Mouse (Mus musculus): ENCODE data around the gene Ypel1. TPM values are rescaled to one million over a fixed set of nuclear protein-coding genes. Genes with fewer than 3 reads are reported as not detected.
A peak's percentile ranks its signal among the peaks of the same experiment; 100 is the strongest.

The Ypel1 gene
- total and polyA plus RNA-seq, 2 experiments from 2014 or later = 76.7 to 131 TPM

DNA sequence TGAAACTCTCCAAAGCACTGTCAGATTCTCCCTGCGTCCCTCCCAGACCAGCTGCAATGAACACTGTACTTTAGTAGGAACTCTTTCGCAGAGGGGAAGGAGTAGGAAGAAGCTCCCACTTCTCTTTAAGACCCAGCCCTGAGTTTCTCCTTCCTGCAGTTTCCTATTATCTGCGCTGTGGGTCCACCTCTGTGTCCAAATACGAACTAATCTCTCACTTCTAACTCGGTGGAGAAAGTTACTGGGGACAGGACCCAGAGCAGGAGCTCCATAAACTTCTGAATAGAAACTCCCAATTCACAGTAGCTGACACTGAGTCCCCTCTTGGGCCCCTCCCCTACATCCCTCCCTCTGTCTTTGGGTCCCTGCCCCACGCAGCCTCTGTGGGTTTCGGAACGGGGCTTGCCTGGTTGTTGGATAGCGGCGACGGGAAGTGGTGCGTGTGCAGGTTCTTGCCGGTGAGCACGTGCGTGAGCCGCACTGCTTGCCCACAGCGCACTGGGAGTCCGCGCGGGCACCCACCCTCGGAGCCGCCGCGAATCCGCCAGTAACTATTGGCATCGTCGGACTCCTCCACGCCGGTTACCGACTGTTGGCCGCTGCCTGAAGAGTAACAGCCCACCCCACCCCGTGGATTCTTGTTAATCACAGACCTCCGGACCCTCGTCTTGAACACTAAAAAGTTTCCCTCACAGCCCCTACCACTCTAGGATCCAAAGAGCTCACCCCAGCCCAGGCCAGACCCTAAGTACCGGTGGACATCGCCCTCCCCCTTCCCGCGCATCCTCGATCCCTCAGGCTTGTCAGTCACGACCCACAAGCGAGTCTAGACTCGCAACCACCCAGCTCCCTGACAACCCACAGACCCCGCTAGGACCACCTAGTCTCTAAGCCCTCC lies 61.9 kb downstream of the Ypel1 start:
- Histone ChIP-seq H3K27me3 (ENCODE audit: insufficient read depth, low read length) (no peaks in the 10 kb centered on the region), H3K4me3 (ENCODE audit: low read depth, low read length) (peak overlapping the region; percentile 80), H3K4me1 (ENCODE audit: insufficient read depth) (no peaks in the 10 kb centered on the region), H3K27ac (ENCODE audit: low read depth, low read length) (no peak overlapping the region), H3K36me3 (ENCODE audit: insufficient read depth) (no peaks in the 10 kb centered on the region), H3K4me2 (ENCODE audit: low read depth) (peak overlapping the region; percentile 97), H3K9me3 (ENCODE audit: low read length) (no peaks in the 10 kb centered on the region), H3K9ac (peak overlapping the region; percentile 59)
- ATAC-seq (no peak), DNase-seq (no peak)
- TF ChIP-seq CTCF (IDR thresholded peaks at IDR 0.05; ENCODE audit: low read depth) = no peak
- 5% methylated on average over 43 of the region's 43 CpGs for WGBS

- TF ChIP-seq CTCF (IDR thresholded peaks at IDR 0.05; ENCODE audit: low read depth) = peak; percentile 61
- H3K9me3 ChIP-seq (ENCODE audit: low read length) = no peaks in the 10 kb centered on the region
- H3K36me3 ChIP-seq (ENCODE audit: insufficient read depth) = no peaks in the 10 kb centered on the region
- peak within 1 kb of the TSS; percentile 59 for H3K9ac ChIP-seq
- 2% methylated on average over 47 of the region's 47 CpGs for WGBS
- H3K4me3 ChIP-seq (ENCODE audit: low read depth, low read length) = peak within 1 kb of the TSS; percentile 80
- peak within 1 kb of the TSS; percentile 97 for H3K4me2 ChIP-seq (ENCODE audit: low read depth)
- peak; percentile 96 for DNase-seq
- no peak within 1 kb of the TSS for H3K27ac ChIP-seq (ENCODE audit: low read depth, low read length)
- ATAC-seq = peak; percentile 99
- H3K4me1 ChIP-seq (ENCODE audit: insufficient read depth) = no peaks in the 10 kb centered on the region
- no peaks in the 10 kb centered on the region for H3K27me3 ChIP-seq (ENCODE audit: insufficient read depth, low read length)
Observed at GRCm38 (mm10) chr16:17132089-17132905, 62.8 kb downstream of the Ypel1 start, which contains the start of gene Sdf2l1. Gene Sdf2l1 (minus strand): TSS chr16:17132383.

- TF ChIP-seq CTCF (IDR thresholded peaks at IDR 0.05; ENCODE audit: low read depth) = no peak
- Histone ChIP-seq H3K36me3 (ENCODE audit: insufficient read depth) (no peaks in the 10 kb centered on the region), H3K9me3 (ENCODE audit: low read length) (no peaks in the 10 kb centered on the region), H3K27ac (ENCODE audit: low read depth, low read length) (no peak overlapping the region), H3K4me3 (ENCODE audit: low read depth, low read length) (peak overlapping the region; percentile 80), H3K9ac (no peak overlapping the region), H3K27me3 (ENCODE audit: insufficient read depth, low read length) (no peaks in the 10 kb centered on the region), H3K4me2 (ENCODE audit: low read depth) (peak overlapping the region; percentile 97), H3K4me1 (ENCODE audit: insufficient read depth) (no peaks in the 10 kb centered on the region)
- no peak for ATAC-seq
- no peak for DNase-seq
- 26% methylated on average over 7 of the region's 7 CpGs for WGBS
Observed at GRCm38 (mm10) chr16:17132906-17133200, 63.4 kb downstream of the Ypel1 start.

MicroRNAs encoded within 50 kb of the gene (microRNA counts, 519-probe panel; counts per million panel counts)
- 5,108 counts per million, percentile 67 among the panel's probes with 10 or more counts for microRNA mmu-miR-130b
- microRNA mmu-miR-301b = 2,089 counts per million, percentile 17 among the panel's probes with 10 or more counts

Small RNA genes within 50 kb of the gene (microRNA-seq; reads per million reads assigned to microRNA genes)
- gene Mir130b (2,182 to 3,131 reads per million in 2 experiments), gene Mir301b (74.1 to 78.8 reads per million in 2 experiments)

Other genes with a start within 250 kb of the Ypel1 start
- 19.2 and 27.4 TPM in 2 replicates for gene Spag6l, start 240.2 kb upstream of the Ypel1 start, total RNA-seq (2014; rRNA removed)
- 15.5 and 20.5 TPM in 2 replicates for gene Spag6l, start 240.2 kb upstream of the Ypel1 start, polyA plus RNA-seq (2015; fragmentation: Nextera tagmentation; extraction: Ambion mirVana)
- not detected in 2 replicates for gene Igll1, start 205.7 kb upstream of the Ypel1 start, total RNA-seq (2014; rRNA removed)
- gene Igll1, start 205.7 kb upstream of the Ypel1 start, polyA plus RNA-seq (2015; fragmentation: Nextera tagmentation; extraction: Ambion mirVana) = not detected in 2 replicates
- 74.3 and 88.6 TPM in 2 replicates for gene Top3b, start 199.0 kb upstream of the Ypel1 start, total RNA-seq (2014; rRNA removed)
- 41.1 and 52.5 TPM in 2 replicates for gene Top3b, start 199.0 kb upstream of the Ypel1 start, polyA plus RNA-seq (2015; fragmentation: Nextera tagmentation; extraction: Ambion mirVana)
- gene Vpreb1, start 198.9 kb upstream of the Ypel1 start, total RNA-seq (2014; rRNA removed) = 0.95 and 6.2 TPM in 2 replicates
- gene Vpreb1, start 198.9 kb upstream of the Ypel1 start, polyA plus RNA-seq (2015; fragmentation: Nextera tagmentation; extraction: Ambion mirVana) = 0.83 and 0.97 TPM in 2 replicates
- 26.8 and 34.7 TPM in 2 replicates for gene Ppm1f, start 173.2 kb upstream of the Ypel1 start, total RNA-seq (2014; rRNA removed)
- gene Ppm1f, start 173.2 kb upstream of the Ypel1 start, polyA plus RNA-seq (2015; fragmentation: Nextera tagmentation; extraction: Ambion mirVana) = 7.9 and 12.1 TPM in 2 replicates
- gene Mapk1, start 86.3 kb upstream of the Ypel1 start, total RNA-seq (2014; rRNA removed) = 189 and 231 TPM in 2 replicates
- gene Mapk1, start 86.3 kb upstream of the Ypel1 start, polyA plus RNA-seq (2015; fragmentation: Nextera tagmentation; extraction: Ambion mirVana) = 165 and 207 TPM in 2 replicates
- gene Ppil2, start 41.6 kb downstream of the Ypel1 start, total RNA-seq (2014; rRNA removed) = 100 and 104 TPM in 2 replicates
- 99.3 and 111 TPM in 2 replicates for gene Ppil2, start 41.6 kb downstream of the Ypel1 start, polyA plus RNA-seq (2015; fragmentation: Nextera tagmentation; extraction: Ambion mirVana)
- 3.8 and 5.4 TPM in 2 replicates for gene 2610318N02Rik, start 55.5 kb downstream of the Ypel1 start, total RNA-seq (2014; rRNA removed)
- gene 2610318N02Rik, start 55.5 kb downstream of the Ypel1 start, polyA plus RNA-seq (2015; fragmentation: Nextera tagmentation; extraction: Ambion mirVana) = 10.1 and 10.6 TPM in 2 replicates
- 13.5 and 19.2 TPM in 2 replicates for gene Sdf2l1, start 62.7 kb downstream of the Ypel1 start, total RNA-seq (2014; rRNA removed)
- 16.2 and 19.9 TPM in 2 replicates for gene Sdf2l1, start 62.7 kb downstream of the Ypel1 start, polyA plus RNA-seq (2015; fragmentation: Nextera tagmentation; extraction: Ambion mirVana)
- gene Ydjc, start 74.9 kb downstream of the Ypel1 start, total RNA-seq (2014; rRNA removed) = 57.4 and 73.2 TPM in 2 replicates
- 44.7 and 45.0 TPM in 2 replicates for gene Ydjc, start 74.9 kb downstream of the Ypel1 start, polyA plus RNA-seq (2015; fragmentation: Nextera tagmentation; extraction: Ambion mirVana)
- 5.5 and 6.2 TPM in 2 replicates for gene Ccdc116, start 77.5 kb downstream of the Ypel1 start, total RNA-seq (2014; rRNA removed)
- gene Ccdc116, start 77.5 kb downstream of the Ypel1 start, polyA plus RNA-seq (2015; fragmentation: Nextera tagmentation; extraction: Ambion mirVana) = 2.5 and 4.1 TPM in 2 replicates
- gene Ube2l3, start 133.0 kb downstream of the Ypel1 start, total RNA-seq (2014; rRNA removed) = 127 and 136 TPM in 2 replicates
- 330 and 371 TPM in 2 replicates for gene Ube2l3, start 133.0 kb downstream of the Ypel1 start, polyA plus RNA-seq (2015; fragmentation: Nextera tagmentation; extraction: Ambion mirVana)
- gene Rimbp3, start 138.9 kb downstream of the Ypel1 start, total RNA-seq (2014; rRNA removed) = 3.0 and 3.3 TPM in 2 replicates
- 0.92 and 1.3 TPM in 2 replicates for gene Rimbp3, start 138.9 kb downstream of the Ypel1 start, polyA plus RNA-seq (2015; fragmentation: Nextera tagmentation; extraction: Ambion mirVana)
- gene Hic2, start 163.9 kb downstream of the Ypel1 start, total RNA-seq (2014; rRNA removed) = 10.4 and 14.9 TPM in 2 replicates
- 2.7 and 4.3 TPM in 2 replicates for gene Hic2, start 163.9 kb downstream of the Ypel1 start, polyA plus RNA-seq (2015; fragmentation: Nextera tagmentation; extraction: Ambion mirVana)
- gene Tmem191c, start 206.4 kb downstream of the Ypel1 start, total RNA-seq (2014; rRNA removed) = 55.2 and 71.0 TPM in 2 replicates
- 36.2 and 53.5 TPM in 2 replicates for gene Tmem191c, start 206.4 kb downstream of the Ypel1 start, polyA plus RNA-seq (2015; fragmentation: Nextera tagmentation; extraction: Ambion mirVana)

All from forebrain, postnatal 0 days (tissue).